Mouse (Mus musculus) liver, postnatal 0 days (tissue): ENCODE data around the gene Gm20388. TPM values are rescaled to one million over a fixed set of nuclear protein-coding genes. Genes with fewer than 3 reads are reported as not detected.

Experiments used
- ATAC-seq: fragments of 200-750 bp; cut with Nextera tagmentation; 2 replicates; pipeline ENCODE4 v1.8.0; 2017; ENCODE audit warnings: mild to moderate bottlenecking, moderate library complexity
- DNase-seq: peaks from one replicate; pipeline ENCODE4 v3.0.0-alpha.2; 2016
- H3K27ac ChIP-seq: fragments of 300-500 bp; sonication (generic); 2 replicates; pipeline ENCODE4 v1.5.1; 2014; ENCODE audit warnings: antibody characterized with exemption, moderate library complexity, mild to moderate bottlenecking, low read depth
- H3K27me3 ChIP-seq: fragments of 300-500 bp; sonication (generic); 2 replicates; pipeline ENCODE4 v1.6.1; 2014; ENCODE audit warnings: low read length, control low read depth, mixed read lengths; ENCODE audit not compliant: insufficient read depth
- H3K36me3 ChIP-seq: fragments of 300-500 bp; sonication (generic); replicated peaks from 2 replicates; pipeline ENCODE4 v1.6.1; 2014; ENCODE audit warnings: mild to moderate bottlenecking, control low read depth, low read length, moderate library complexity, mixed read lengths; ENCODE audit not compliant: insufficient read depth
- H3K4me1 ChIP-seq: fragments of 300-500 bp; sonication (generic); 2 replicates; pipeline ENCODE4 v1.6.1; 2014; ENCODE audit warnings: antibody characterized with exemption, mild to moderate bottlenecking, control low read depth; ENCODE audit not compliant: insufficient read depth
- H3K4me2 ChIP-seq: fragments of 300-500 bp; sonication (generic); 2 replicates; pipeline ENCODE4 v1.6.1; 2014; ENCODE audit warnings: low read depth, mild to moderate bottlenecking, low read length, moderate library complexity, mixed read lengths
- H3K4me3 ChIP-seq: fragments of 300-500 bp; sonication (generic); 2 replicates; pipeline ENCODE4 v1.5.1; 2014; ENCODE audit warnings: low read depth, low read length
- H3K9ac ChIP-seq: fragments of 300-500 bp; sonication (generic); replicated peaks from 2 replicates; pipeline ENCODE4 v1.6.1; 2014; ENCODE audit warnings: mild to moderate bottlenecking, moderate library complexity
- H3K9me3 ChIP-seq: fragments of 300-500 bp; sonication (generic); 2 replicates; pipeline ENCODE4 v1.6.1; 2016; ENCODE audit warnings: mild to moderate bottlenecking, control low read depth, low read length, mixed read lengths
- CTCF ChIP-seq: sonication (generic); IDR thresholded peaks from 2 replicates; pipeline ENCODE4 v1.5.1; 2016; ENCODE audit warnings: antibody characterized with exemption, low read depth
- EP300 ChIP-seq: IDR thresholded peaks from 2 replicates; pipeline ENCODE4 v1.6.1; 2016; ENCODE audit warnings: antibody characterized with exemption, low read depth, mild to moderate bottlenecking
- WGBS: fragments of 180-500 bp; shearing (Covaris S2); extraction: QIAGEN DNeasy Blood & Tissue Kit; methylation state at CpG from one replicate; pipeline ENCODE4 v1.1.7; 2014; ENCODE audit not compliant: insufficient replicate concordance; 5-methylcytosine and 5-hydroxymethylcytosine counted together
- polyA plus RNA-seq: library from polyadenylated mRNA; unstranded; fragments of >200 nt; fragmentation: Nextera tagmentation; extraction: Ambion mirVana; gene quantifications from 2 replicates; pipeline ENCODE4 v1.2.1, GENCODE M21; 2015

Gene Gm20388
- polyA plus RNA-seq, 1 experiment from 2014 or later = not detected

- ATAC-seq (no peak), DNase-seq (no peak)
- Histone ChIP-seq H3K4me3 (0 out of 2 replicates have a peak overlapping the region, but pooled peaks have one; percentile 10), H3K9ac (no peak overlapping the region), H3K9me3 (no peaks in the 10 kb centered on the region), H3K4me1 (peaks cover 12% of the 10 kb centered on the region), H3K27ac (no peak overlapping the region; the same call in 1 of the 2 replicates), H3K36me3 (no peaks in the 10 kb centered on the region), H3K27me3 (no peaks in the 10 kb centered on the region), H3K4me2 (peak overlapping the region; percentile 52)
- WGBS = 77% methylated on average over 13 of the region's 13 CpGs
- TF ChIP-seq CTCF (no peak), EP300 (no peak)
Observed at GRCm38 (mm10) chr8:123752773-123753468, 3842.3 kb downstream of the Gm20388 start.

DNA sequence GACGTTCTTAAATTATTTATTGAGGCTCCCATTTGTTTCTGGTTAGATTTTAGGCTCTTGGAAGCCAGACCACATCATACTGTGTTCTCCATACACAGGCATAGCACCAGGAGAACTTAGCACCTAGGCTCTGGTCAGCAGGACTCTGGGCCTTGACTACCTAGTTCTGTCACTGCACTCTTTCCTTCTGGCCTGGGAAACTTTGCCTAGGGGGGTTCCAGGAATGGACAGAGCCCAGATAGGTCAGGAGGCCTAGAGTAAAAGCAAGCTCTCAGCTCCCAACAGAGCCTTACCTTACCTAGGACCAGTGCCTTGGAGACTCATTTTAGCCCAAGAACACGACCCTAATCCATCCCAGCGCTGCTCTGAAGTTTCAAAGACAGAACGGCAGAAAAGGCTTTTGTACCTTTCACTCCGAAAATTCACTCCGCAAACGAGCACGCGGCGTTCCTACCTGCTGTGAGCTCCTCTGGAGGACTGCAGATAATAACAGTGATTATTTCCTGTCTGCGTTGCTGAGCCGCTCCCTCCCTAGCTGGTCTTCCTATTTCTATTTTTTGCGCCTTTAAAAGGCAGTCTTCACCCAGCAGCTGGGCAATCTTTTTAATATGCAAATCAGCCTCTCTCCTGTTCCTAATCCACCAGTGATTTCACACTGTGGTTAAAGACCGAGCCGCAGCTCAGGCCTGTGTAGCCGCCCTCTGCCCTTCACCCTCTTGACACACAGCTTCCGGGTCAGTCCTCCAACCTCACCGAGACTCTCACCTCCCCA lies 3843.1 kb downstream of the Gm20388 start:
- Histone ChIP-seq H3K9ac (peak overlapping the region; percentile 41), H3K4me1 (peaks cover 12% of the 10 kb centered on the region), H3K4me2 (peak overlapping the region; percentile 52), H3K4me3 (peak overlapping the region; percentile 10; the same call in 1 of the 2 replicates), H3K27me3 (no peaks in the 10 kb centered on the region), H3K9me3 (no peaks in the 10 kb centered on the region), H3K36me3 (no peaks in the 10 kb centered on the region), H3K27ac (peak overlapping the region; percentile 69)
- DNase-seq = peak; percentile 29
- peak; percentile 48 for ATAC-seq
- 23% methylated on average over 18 of the region's 18 CpGs for WGBS
- no peak for TF ChIP-seq CTCF
- TF ChIP-seq EP300 = no peak

DNA sequence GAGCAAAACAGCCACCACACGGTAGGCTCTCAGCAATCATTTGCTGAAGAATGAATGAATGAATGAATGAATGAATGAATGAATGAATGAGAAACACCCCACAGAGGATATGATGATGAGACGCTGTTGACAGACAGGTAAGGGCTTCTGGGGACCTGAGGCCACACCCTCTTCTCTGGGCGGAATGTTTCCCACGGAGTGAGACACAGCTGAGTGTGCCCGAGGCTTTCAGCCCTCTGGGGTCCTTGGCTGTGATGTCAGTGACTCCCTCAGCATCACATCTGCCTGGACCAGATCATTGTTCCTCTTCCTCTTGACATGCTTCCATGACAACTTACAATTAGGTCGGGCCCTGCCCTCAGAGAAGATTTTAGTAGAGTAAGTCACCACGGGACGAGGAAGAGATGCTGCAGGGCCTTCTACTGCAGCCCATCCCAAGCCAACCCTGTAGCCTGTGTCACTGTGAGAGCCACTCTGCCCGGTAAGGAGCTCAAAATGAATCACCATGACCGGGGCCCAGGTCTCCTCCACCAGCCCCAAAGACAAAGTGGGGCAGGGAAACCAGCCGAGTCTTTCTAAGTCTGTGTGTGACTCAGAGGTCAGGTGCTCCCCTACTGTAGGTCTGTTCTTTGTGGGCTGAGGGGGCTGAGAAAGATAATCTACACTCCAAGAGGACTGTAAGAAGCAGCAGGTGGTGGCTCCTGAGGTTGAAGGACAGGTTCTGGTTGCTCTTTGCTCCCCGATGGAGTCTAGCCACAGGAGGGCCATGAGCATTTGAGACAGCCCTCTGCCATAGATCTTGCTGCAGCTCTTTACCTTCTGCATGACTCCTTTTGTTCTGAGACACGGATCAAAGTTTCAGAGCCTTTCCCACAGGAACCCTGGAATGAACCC lies 3844.1 kb downstream of the Gm20388 start:
- TF ChIP-seq CTCF (no peak), EP300 (no peak)
- H3K4me1 ChIP-seq = peaks cover 11% of the 10 kb centered on the region
- no peaks in the 10 kb centered on the region for H3K27me3 ChIP-seq
- H3K9me3 ChIP-seq = no peaks in the 10 kb centered on the region
- DNase-seq (no peak), ATAC-seq (no peak)
- no peaks in the 10 kb centered on the region for H3K36me3 ChIP-seq
- H3K27ac ChIP-seq = no peak overlapping the region
- H3K9ac ChIP-seq = no peak overlapping the region; the same call in 1 of the 2 replicates
- H3K4me3 ChIP-seq = no peak overlapping the region
- H3K4me2 ChIP-seq = peak overlapping the region; percentile 52; the same call in 1 of the 2 replicates
- WGBS = 57% methylated on average over 13 of the region's 13 CpGs

DNA sequence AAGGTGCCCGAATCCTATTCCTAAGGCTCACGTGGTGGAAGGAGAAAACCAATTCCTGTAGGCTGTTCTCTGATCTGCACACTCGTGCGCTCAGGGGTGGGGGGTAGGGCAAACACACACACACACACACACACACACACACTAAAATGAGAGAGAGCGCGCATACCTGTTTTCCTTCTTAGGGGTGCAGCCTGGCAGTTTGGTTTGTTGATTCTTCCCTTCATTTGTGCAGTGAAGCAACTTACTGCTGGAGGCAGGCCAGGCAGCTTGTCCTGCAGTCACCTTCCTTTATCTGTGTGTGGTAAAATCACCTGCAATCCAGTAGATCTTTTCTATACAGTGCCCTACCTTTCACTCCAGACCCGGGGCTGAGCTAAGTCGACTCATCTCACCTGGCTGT lies 3846.3 kb downstream of the Gm20388 start:
- ATAC-seq (peak; percentile 53), DNase-seq (peak; percentile 67)

GRCm38 (mm10) chr8:123758935-123759334 lies 3848.3 kb downstream of the Gm20388 start:
- H3K36me3 ChIP-seq = no peaks in the 10 kb centered on the region
- H3K9me3 ChIP-seq = no peaks in the 10 kb centered on the region
- no peak for TF ChIP-seq CTCF
- no peak for TF ChIP-seq EP300
- ATAC-seq (no peak), DNase-seq (no peak)
- H3K4me1 ChIP-seq = peaks cover 14% of the 10 kb centered on the region; the same call in 1 of the 2 replicates
- H3K9ac ChIP-seq = no peak overlapping the region
- H3K4me2 ChIP-seq = no peak overlapping the region
- H3K4me3 ChIP-seq = no peak overlapping the region
- 74% methylated on average over 1 of the region's 1 CpGs for WGBS
- H3K27ac ChIP-seq = no peak overlapping the region
- H3K27me3 ChIP-seq = no peaks in the 10 kb centered on the region

More for the DNA sequence above, 3846.3 kb downstream of the Gm20388 start:
- Histone ChIP-seq H3K4me2 (no peak overlapping the region), H3K27ac (peak overlapping the region; percentile 22; the same call in 1 of the 2 replicates), H3K4me3 (no peak overlapping the region), H3K36me3 (no peaks in the 10 kb centered on the region), H3K9me3 (no peaks in the 10 kb centered on the region), H3K27me3 (no peaks in the 10 kb centered on the region), H3K9ac (no peak overlapping the region), H3K4me1 (peaks cover 10% of the 10 kb centered on the region; the same call in 1 of the 2 replicates)
- WGBS = 63% methylated on average over 8 of the region's 8 CpGs
- no peak for TF ChIP-seq CTCF
- no peak for TF ChIP-seq EP300
